Mouse (Mus musculus) cerebral cortex, adult 2 months (tissue): ENCODE results near the gene Dcun1d2.

Experiments
- WGBS: fragments of 180-500 bp; shearing (Covaris S2); methylation state at CpG from one replicate; pipeline ENCODE4 v1.1.7; 2018; 5-methylcytosine and 5-hydroxymethylcytosine counted together

Gene Dcun1d2

GRCm38 (mm10) chr8:13254019-13254418, 33.9 kb downstream of the Dcun1d2 start, which contains the start of gene Adprhl1:
TSS of gene Adprhl1 (minus strand) at chr8:13254162.
- 25% methylated on average over 8 of the region's 8 CpGs for WGBS

DNA sequence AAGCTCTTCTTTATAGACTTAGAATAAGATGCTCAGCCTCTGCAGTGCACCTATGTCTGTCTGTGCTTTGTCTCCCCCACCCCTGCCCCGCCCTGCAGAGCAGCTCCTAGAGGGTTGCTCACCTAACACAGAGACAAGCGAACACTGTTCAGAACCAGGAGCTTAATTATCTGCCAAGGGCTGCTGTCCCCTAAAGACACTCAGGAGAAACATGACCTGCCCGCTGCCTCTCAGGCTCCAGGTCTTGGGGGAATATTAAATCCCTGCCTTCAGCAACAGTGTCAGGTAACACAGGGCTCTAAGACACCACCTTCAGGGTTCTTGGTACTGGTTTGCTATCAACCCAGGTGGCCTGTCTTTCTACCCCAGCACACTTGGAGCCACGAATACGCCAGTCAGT, 34.5 kb downstream of the Dcun1d2 start:
- 82% methylated on average over 5 of the region's 5 CpGs for WGBS

DNA sequence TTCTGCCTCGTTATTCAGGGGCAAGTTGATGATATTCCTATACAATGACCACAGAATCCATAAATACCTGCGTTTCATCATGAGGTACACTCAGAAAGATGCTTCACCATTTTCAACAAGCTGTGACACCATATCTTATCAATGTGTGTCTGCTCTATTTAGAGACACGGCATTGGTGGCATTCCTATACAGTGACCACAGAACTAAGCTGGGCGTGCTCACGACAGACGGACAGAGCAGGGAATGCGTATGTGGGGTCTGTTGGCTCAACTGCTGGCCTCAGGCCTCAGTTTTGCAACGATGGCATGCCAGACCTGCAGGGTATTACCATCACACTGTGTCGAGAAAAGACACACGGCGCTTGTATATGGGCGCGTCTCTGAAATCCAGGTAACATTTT, 35.1 kb downstream of the Dcun1d2 start:
- 92% methylated on average over 13 of the region's 13 CpGs for WGBS

DNA sequence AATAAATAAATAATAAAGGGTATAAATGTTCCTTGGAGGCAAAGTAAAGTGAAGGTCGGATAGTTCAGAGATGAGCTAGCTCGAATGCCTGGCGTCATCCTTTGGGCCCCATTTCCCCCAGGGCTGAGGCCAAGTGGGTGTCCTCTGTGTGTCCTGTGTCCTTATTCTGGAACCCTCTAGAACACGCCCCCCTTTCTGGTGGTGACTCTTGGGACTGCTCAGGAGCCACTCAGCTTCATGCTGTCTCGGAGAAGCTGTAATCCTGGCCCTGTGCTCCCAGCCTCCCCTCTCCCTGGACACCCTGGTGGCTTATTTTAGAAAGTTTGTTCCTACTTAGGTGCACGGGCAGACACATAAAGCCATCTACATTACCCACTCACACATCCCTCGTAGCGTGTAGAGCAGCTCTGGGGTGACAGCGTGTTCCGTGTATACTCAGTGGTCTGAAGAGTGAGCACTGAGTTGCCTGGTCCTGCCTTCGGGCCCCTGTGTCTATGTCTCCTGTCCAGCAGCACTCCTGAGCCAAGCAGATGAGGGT, 43.5 kb downstream of the Dcun1d2 start:
- 90% methylated on average over 11 of the region's 11 CpGs for WGBS

GRCm38 (mm10) chr8:13242985-13243870, 44.7 kb downstream of the Dcun1d2 start:
- WGBS = 87% methylated on average over 10 of the region's 10 CpGs

DNA sequence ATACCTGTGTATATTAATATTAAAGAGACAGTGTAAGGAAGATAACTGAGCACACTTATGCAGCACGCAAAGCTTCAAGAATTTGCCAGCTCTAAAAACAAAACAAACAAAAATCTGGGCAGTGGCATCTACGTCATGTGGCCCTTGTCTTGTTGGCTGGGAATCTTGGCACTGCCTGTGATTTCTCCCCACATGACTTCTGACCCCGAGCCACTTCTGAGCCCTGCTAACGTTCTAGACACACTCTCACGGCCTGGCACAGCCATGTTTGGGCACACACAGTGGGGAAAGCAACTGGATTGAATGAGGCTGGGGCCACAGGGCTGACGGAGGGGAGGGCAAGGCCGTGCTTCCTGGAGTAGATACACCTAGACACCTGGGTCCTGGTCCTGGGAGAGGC, 47.2 kb downstream of the Dcun1d2 start:
- WGBS = 81% methylated on average over 7 of the region's 7 CpGs

DNA sequence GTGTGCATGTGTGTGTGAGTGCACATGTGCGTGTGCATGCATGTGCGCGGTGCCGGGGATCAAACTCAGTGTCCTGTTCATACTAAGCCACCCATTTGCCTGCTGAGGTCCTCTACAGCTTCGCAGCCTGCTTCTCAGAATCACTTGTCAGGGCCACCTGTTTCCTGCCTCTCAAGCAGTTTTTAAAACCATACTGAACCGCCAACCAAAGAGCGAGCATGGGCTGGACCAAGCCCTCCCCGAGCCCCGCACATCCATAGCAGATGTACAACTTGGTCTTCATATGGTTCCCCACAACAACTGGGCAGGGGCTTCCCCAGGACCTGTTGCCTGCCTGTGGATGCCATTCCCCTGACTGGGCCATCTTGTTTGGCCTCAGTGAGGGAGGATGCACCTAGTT, 47.9 kb downstream of the Dcun1d2 start:
- whole genome bisulfite sequencing = 90% methylated on average over 9 of the region's 9 CpGs

- 94% methylated on average over 13 of the region's 13 CpGs for WGBS
Observed at GRCm38 (mm10) chr8:13234803-13235202, 53.1 kb downstream of the Dcun1d2 start.

- WGBS = 93% methylated on average over 4 of the region's 4 CpGs
Observed at GRCm38 (mm10) chr8:13230471-13230870, 57.5 kb downstream of the Dcun1d2 start.

DNA sequence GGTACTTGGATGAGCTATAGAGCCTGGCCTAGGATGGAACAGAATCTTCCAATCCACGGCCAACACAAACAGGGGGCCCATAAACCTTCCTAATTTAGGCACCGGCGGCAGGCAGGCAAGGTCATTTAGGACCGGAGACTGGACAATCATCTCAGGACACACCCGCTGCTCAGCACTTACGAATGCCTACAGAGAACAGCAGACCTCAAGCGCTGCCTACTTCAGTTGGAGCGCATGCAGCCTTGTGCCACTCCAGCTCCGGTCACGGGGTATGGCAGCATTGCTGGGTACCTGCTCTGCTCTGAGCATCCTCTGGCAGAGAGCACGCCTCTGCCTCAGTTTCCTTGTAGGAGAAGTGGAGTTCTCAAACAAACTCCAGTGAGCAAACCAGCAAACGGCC, 58.1 kb downstream of the Dcun1d2 start:
- WGBS = 94% methylated on average over 12 of the region's 12 CpGs

GRCm38 (mm10) chr8:13228923-13229610, 58.9 kb downstream of the Dcun1d2 start:
- WGBS = 68% methylated on average over 9 of the region's 9 CpGs

DNA sequence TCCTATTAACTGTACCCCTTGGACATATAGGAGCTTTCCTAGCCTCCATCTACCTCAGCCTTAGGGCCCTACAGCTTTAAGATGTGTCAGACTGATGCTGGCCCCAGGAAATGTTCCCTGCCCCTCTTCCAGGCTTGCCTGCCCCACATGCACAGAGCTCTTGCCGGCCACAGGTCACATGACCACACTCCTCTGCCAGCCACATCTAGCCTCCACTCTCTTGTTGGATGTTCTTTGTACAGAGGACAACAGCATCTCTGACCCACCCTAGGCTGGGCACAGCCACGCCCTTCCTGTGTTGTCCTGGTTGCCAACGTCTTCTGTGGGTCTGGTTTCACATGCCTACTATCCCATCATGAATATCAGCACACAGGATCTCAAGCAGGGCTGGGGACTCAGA, 60.7 kb downstream of the Dcun1d2 start:
- 61% methylated on average over 3 of the region's 3 CpGs for WGBS

GRCm38 (mm10) chr8:13226288-13226687, 61.6 kb downstream of the Dcun1d2 start:
- WGBS = 55% methylated on average over 6 of the region's 6 CpGs

GRCm38 (mm10) chr8:13224426-13224825, 63.5 kb downstream of the Dcun1d2 start:
- WGBS = 86% methylated on average over 9 of the region's 9 CpGs

- WGBS = 88% methylated on average over 4 of the region's 4 CpGs
Observed at GRCm38 (mm10) chr8:13218441-13218840, 69.5 kb downstream of the Dcun1d2 start.

- 67% methylated on average over 5 of the region's 5 CpGs for whole genome bisulfite sequencing
Observed at GRCm38 (mm10) chr8:13217093-13217492, 70.8 kb downstream of the Dcun1d2 start.

DNA sequence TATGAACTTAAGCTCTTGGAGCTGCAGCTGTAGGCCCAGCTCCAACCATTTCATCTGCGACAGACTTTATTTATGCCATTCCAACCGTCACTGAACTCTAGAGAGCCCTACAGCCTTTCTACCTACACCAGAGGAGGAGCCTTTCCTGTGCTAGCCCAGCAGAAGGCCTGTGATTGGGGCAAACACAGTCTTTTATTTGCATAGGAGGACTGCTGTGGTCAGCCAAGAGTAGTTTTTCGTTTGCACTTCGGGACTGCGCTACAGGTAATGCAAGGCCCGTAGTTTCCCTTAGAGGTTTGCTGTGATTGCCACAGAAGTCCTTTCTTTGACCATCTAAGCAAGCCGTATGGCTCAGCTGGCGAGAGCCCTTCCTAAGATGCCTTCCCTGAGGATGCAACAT, 71.5 kb downstream of the Dcun1d2 start:
- WGBS = 87% methylated on average over 8 of the region's 8 CpGs

DNA sequence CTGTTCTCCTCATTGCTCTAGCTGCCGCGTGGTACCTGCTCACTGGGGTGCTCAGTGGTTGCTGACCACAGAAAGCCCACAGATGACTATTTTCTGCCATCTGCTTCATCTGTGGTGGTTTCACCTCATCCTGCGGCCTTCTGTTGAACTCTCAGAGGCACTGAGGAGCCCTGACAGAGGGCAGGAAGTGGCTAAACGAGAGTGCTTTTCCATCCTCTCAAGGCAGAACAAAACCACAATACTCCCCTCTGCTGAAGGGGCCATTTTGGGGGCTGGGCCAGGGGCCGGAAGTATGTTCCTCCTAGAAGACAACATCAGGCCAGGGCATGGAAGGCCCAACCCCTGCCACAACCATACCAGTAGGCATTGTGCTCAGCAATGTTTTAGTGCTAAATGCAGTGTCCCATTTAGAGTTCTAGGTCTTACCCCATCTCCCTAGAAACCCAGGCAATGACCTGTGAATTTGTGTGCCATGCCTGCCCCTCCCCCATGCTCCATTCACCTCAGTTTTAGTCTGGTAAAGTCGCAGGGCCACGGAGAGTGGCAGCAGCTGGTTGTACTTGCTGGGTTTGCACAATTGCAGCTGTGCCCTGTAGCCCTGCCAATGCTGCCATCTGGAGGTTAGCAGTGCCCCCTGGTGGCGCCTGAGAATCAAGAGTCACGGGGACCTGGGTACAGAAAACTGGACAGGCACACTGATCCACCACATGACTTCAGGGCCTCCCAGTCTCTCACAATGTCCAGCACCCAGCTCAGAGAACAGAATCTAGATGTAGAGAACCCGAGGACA, 74.3 kb downstream of the Dcun1d2 start:
- WGBS = 32% methylated on average over 10 of the region's 10 CpGs

DNA sequence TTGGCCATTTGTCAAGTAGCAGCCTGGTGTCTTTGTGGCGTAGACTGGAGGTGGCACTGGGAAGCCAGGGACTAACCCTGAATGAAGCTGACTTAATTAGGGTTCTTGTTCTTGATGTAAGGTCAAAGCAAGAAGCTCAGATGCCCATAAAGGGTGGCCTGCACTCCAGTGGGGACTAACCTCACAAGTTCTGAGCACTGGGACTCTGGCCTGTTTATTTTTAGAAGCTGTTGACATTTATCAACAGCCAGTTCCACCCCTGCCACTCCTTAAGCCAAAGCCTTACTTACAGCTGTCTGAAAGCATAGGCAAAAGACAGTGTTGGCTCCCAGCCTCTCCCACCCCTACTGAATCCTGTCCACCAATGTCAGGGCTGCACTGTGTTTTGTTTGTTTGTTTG, 78.2 kb downstream of the Dcun1d2 start:
- WGBS = 82% methylated on average over 1 of the region's 1 CpGs

DNA sequence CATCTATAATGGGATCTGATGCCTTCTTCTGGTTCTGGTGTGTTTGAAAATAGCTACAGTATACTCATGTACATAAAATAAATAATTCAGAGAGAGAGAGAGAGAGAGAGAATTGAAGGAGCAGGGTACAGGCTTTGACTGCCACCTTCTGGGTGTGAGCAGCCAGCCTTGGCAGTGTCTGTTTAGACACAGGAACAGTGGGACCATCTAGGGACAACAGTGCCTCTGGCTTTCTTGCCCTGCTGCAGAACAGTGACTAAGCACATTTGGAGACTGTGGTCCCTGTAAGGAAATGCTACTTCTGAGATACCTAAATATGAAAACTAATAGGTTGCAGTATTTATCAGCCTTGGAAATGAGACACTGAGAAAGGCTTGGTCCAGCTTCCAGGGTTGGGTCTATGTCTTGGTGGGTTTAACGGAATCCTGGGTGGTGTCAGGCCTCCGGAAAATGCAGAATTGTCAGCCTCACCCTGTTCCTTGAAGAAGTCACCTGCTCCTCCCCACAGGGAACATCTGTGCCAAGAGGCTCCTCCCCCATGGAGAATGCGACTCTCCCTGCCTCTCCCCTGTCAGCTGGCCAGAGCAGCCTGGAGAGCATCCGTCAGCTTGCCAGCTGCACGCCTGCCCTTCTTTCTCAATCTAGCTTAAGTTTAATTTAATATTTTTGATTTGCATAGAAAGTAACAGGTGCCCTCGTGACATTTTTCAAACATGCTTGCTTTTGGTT, 79.1 kb downstream of the Dcun1d2 start:
- 37% methylated on average over 6 of the region's 6 CpGs for WGBS

GRCm38 (mm10) chr8:13206290-13206689, 81.6 kb downstream of the Dcun1d2 start:
- 79% methylated on average over 5 of the region's 5 CpGs for WGBS
